Mouse (Mus musculus) ES-E14 (cell line): Measurements from ENCODE around the gene Taf5l.

Experiments used
- MAFK ChIP-seq: IDR thresholded peaks from 2 replicates; pipeline ENCODE4 v1.6.1; 2014; ENCODE audit warnings: mild to moderate bottlenecking, low read depth, low read length, inconsistent platforms; ENCODE audit not compliant: insufficient read depth
- ZNF384 ChIP-seq: IDR thresholded peaks from 2 replicates; pipeline ENCODE4 v1.6.1; 2012; ENCODE audit warnings: low read depth, low read length, inconsistent platforms

DNA sequence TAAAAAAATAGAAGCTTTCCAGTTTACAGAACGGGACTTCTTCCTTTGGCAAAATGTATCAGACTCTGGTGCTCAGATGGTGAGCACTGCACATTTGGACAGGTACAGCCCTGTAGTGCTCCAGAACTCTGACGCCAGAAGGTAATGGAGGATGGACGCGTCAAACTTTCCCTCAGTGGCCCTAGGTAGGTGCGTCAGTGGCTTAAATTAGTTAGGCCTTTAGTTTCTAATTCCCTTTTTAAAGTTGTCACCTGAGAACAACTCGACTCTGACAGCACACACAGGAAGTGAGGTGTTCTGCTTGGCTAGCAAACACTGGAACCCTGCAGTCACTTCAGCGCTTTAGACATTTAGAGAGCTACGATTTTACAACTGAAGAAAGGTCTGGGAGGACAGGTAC lies 67.5 kb downstream of the Taf5l start:
- no peak for TF ChIP-seq MAFK
- no peak for TF ChIP-seq ZNF384
